Mouse (Mus musculus) left cerebral cortex, adult 6 months (tissue): ENCODE results near the gene Atrnl1. TPM values are rescaled to one million over a fixed set of nuclear protein-coding genes. Genes with fewer than 3 reads are reported as not detected.

Experiments
- long read RNA-seq, 2 experiments: library from polyadenylated mRNA; unstranded; transcript quantifications; one replicate each; pipeline ENCODE4 v2.0.0; 2019 to 2020
- polyA plus RNA-seq: library from polyadenylated mRNA; unstranded; fragments of <200 nt; fragmentation: Nextera tagmentation; gene quantifications from 2 replicates; pipeline ENCODE4 v1.2.3, GENCODE M21; 2021

The Atrnl1 gene
- polyA plus RNA-seq = 5.9 and 6.0 TPM in 2 replicates
- long read RNA-seq, experiment 1, full-length matches to known transcripts = 1 of 95 reads
- long read RNA-seq, experiment 1, partial matches to known transcripts = 21 of 95 reads
- long read RNA-seq, experiment 1, other reads (novel, unspliced or antisense) = 73 of 95 reads
- long read RNA-seq, experiment 2, partial matches to known transcripts = 2 of 18 reads
- long read RNA-seq, experiment 2, other reads (novel, unspliced or antisense) = 16 of 18 reads

GRCm38 (mm10) chr19:57610476-57611261, at the start of gene Atrnl1:
Gene Atrnl1 (plus strand): TSS chr19:57611034.

Other genes starting within 250 kb of the Atrnl1 start
- 10.6 and 14.6 TPM in 2 replicates for gene Trub1, start 158.1 kb upstream of the Atrnl1 start, polyA plus RNA-seq